Mouse (Mus musculus): ENCODE results near the gene Gm26620. TPM values are rescaled to one million over a fixed set of nuclear protein-coding genes. Genes with fewer than 3 reads are reported as not detected.

The Gm26620 gene
- 0.34 TPM in 1 of 2 replicates, not detected in the other for polyA plus RNA-seq (2015; fragmentation: Nextera tagmentation; extraction: Ambion mirVana)

DNA sequence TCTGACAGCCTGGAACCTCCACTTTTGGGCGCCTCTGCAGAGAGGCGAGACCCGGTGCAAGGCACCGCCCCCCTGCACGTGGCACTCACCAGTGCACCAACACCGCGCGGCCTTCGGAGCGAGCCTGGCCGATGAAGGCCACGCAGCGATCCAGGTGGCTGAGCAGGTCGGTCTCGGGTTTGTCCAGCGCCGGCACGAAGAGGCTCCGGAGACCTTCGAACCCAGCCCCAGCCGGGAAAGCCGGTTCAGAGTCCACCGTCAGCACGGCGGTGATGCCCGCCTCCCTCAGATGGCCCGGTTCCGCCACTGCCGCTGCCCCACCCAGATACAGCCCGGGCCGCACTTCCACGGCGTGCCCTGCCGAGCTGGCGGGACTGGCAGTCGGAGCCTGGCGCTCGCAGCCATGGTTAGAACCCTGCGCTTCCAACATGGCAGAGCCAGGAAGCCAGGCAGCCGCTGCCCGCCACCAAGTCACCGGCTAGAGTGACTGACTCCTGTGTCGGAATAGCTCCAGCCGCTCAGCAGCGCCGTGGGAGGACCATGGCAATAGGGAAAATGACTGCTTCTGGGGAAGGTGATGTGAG is at the start of gene Gm26620, which contains the start of gene Dusp12:
Gene Gm26620 (plus strand): TSS at position 88 of the 584 bp plus-strand sequence.
Gene Dusp12 (minus strand): TSS at position 563 of the 584 bp plus-strand sequence.
- Histone ChIP-seq H3K36me3 (ENCODE audit: poor library complexity, severe bottlenecking) (peaks cover 12% of the 10 kb centered on the region), H3K9me3 (replicated peaks) (no peaks in the 10 kb centered on the region), H3K27ac (peak within 1 kb of the TSS; percentile 75), H3K27me3 (no peaks in the 10 kb centered on the region), H3K4me1 (peaks cover 14% of the 10 kb centered on the region), H3K4me2 (peak within 1 kb of the TSS; percentile 86), H3K4me3 (peak within 1 kb of the TSS; percentile 92), H3K9ac (peak within 1 kb of the TSS; percentile 88)
- peak; percentile 97 for ATAC-seq
- WGBS: under 1% methylated on average over 46 of the region's 46 CpGs

- no peak for ATAC-seq
- no peak overlapping the region for H3K4me3 ChIP-seq
- H3K9ac ChIP-seq: no peak overlapping the region
- no peaks in the 10 kb centered on the region for H3K4me1 ChIP-seq
- H3K4me2 ChIP-seq: no peak overlapping the region
- H3K9me3 ChIP-seq (replicated peaks): no peaks in the 10 kb centered on the region
- no peak overlapping the region for H3K27ac ChIP-seq
- no peaks in the 10 kb centered on the region for H3K27me3 ChIP-seq
- H3K36me3 ChIP-seq (ENCODE audit: poor library complexity, severe bottlenecking): 0 out of 2 replicates have a peak, but pooled peaks cover 5% of the 10 kb centered on the region
These were observed 45.2 kb upstream of the Gm26620 start for GRCm38 (mm10) chr1:170839685-170840084.

DNA sequence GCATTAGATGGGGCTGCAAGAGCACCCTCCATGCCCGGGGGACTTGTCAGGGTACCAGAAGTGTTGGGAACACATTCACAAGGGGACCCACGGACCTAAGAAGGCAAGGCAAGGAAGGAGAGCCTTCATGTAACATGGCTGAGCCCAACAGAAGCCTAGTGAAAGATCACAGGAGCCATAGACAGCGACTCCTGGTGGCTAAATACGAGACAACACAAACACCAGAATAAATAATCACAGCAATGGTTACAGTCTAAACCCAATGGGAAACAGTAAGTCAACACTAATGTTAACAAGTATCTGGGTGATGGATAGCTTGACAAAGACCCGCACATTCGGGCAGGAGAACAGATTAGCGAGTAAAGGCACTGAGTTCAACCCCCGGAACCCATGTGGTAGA is 40.5 kb upstream of the Gm26620 start:
- no peak for ATAC-seq
- H3K9me3 ChIP-seq (replicated peaks): no peaks in the 10 kb centered on the region
- WGBS: 55% methylated on average over 8 of the region's 8 CpGs

GRCm38 (mm10) chr1:170845448-170846307 is 39.2 kb upstream of the Gm26620 start:
- Histone ChIP-seq H3K9me3 (replicated peaks) (no peaks in the 10 kb centered on the region), H3K27ac (no peak overlapping the region), H3K4me3 (no peak overlapping the region), H3K4me1 (no peaks in the 10 kb centered on the region), H3K27me3 (no peaks in the 10 kb centered on the region), H3K36me3 (ENCODE audit: poor library complexity, severe bottlenecking) (peaks cover 18% of the 10 kb centered on the region), H3K4me2 (no peak overlapping the region), H3K9ac (no peak overlapping the region)
- no peak for ATAC-seq
- WGBS: 50% methylated on average over 10 of the region's 10 CpGs

More for the DNA sequence above, 40.5 kb upstream of the Gm26620 start:
- Histone ChIP-seq H3K4me3 (no peak overlapping the region), H3K27me3 (no peaks in the 10 kb centered on the region), H3K36me3 (ENCODE audit: poor library complexity, severe bottlenecking) (peaks cover 11% of the 10 kb centered on the region; the same call in 1 of the 2 replicates), H3K9ac (no peak overlapping the region), H3K4me2 (no peak overlapping the region), H3K27ac (no peak overlapping the region), H3K4me1 (no peaks in the 10 kb centered on the region)

- Histone ChIP-seq H3K9ac (no peak overlapping the region), H3K27ac (no peak overlapping the region), H3K27me3 (no peaks in the 10 kb centered on the region), H3K4me3 (no peak overlapping the region), H3K4me2 (no peak overlapping the region), H3K9me3 (replicated peaks) (no peaks in the 10 kb centered on the region), H3K36me3 (ENCODE audit: poor library complexity, severe bottlenecking) (peaks cover 25% of the 10 kb centered on the region), H3K4me1 (no peaks in the 10 kb centered on the region)
- no peak for ATAC-seq
- 98% methylated on average over 2 of the region's 2 CpGs for WGBS
These were observed 34.9 kb upstream of the Gm26620 start for GRCm38 (mm10) chr1:170850007-170850406.

DNA sequence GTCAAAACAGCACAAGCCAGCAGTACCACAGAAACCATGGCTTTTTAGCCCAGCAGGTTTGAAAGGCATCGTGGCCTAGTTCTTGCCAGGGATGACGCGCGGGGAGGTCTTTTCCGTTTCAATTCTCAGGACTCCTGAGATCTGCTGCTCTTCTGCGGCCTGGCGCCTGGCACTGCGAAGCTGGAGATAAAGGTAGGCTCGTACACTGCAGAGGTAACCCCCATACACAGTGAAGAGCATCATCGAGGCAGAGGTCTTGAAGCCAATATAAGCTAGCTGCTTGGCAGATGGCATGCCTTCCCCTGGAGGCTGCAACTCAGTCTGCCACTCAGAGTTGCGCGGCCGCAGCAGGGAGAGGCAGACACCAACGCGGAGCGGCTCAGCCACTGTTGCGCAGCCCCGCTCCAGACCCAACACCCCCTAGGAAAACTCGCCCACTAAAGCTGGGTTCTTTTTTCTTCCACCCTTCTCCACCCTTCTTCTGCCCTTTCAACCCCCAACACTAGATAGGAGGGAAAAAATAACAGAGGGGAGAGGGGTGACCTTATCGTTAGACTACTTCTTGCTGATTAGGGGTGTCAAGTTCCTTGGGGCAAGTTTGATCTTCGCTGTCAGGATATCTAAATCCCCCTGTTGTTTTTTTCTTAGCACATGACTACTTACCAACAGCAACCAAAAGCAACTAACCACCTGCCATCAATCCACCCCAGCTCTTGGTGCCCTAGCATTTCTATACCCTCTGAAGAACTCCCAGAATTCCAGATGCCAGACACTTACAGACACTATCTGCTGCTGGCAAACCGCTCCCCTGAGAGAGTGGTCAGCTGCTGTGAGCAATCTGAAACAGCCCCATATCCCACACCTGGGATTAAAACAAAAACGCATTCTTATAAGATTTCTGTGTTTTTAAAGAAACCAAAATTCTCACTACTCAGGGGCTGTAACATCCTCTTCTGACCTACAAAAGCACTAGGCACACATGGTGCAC is 33.9 kb upstream of the Gm26620 start:
- H3K27me3 ChIP-seq: no peaks in the 10 kb centered on the region
- no peak overlapping the region for H3K27ac ChIP-seq
- ATAC-seq: no peak
- no peak overlapping the region for H3K4me3 ChIP-seq
- 94% methylated on average over 23 of the region's 23 CpGs for WGBS
- H3K36me3 ChIP-seq (ENCODE audit: poor library complexity, severe bottlenecking): peaks cover 25% of the 10 kb centered on the region
- H3K9ac ChIP-seq: no peak overlapping the region
- no peaks in the 10 kb centered on the region for H3K9me3 ChIP-seq (replicated peaks)
- no peak overlapping the region for H3K4me2 ChIP-seq
- no peaks in the 10 kb centered on the region for H3K4me1 ChIP-seq

- H3K36me3 ChIP-seq (ENCODE audit: poor library complexity, severe bottlenecking): peaks cover 19% of the 10 kb centered on the region
- H3K9ac ChIP-seq: no peak overlapping the region
- no peak overlapping the region for H3K4me2 ChIP-seq
- H3K9me3 ChIP-seq (replicated peaks): no peaks in the 10 kb centered on the region
- no peak for ATAC-seq
- no peaks in the 10 kb centered on the region for H3K27me3 ChIP-seq
- no peak overlapping the region for H3K27ac ChIP-seq
- 97% methylated on average over 3 of the region's 3 CpGs for WGBS
- H3K4me3 ChIP-seq: no peak overlapping the region
- H3K4me1 ChIP-seq: no peaks in the 10 kb centered on the region
These were observed 31.3 kb upstream of the Gm26620 start for GRCm38 (mm10) chr1:170853604-170854003.

GRCm38 (mm10) chr1:170855056-170855760 is 29.7 kb upstream of the Gm26620 start:
- H3K36me3 ChIP-seq (ENCODE audit: poor library complexity, severe bottlenecking): peaks cover 17% of the 10 kb centered on the region
- no peak for ATAC-seq
- no peak overlapping the region for H3K4me2 ChIP-seq
- H3K27me3 ChIP-seq: no peaks in the 10 kb centered on the region
- no peaks in the 10 kb centered on the region for H3K9me3 ChIP-seq (replicated peaks)
- H3K4me1 ChIP-seq: no peaks in the 10 kb centered on the region
- no peak overlapping the region for H3K27ac ChIP-seq
- H3K4me3 ChIP-seq: no peak overlapping the region
- no peak overlapping the region for H3K9ac ChIP-seq
- WGBS: 91% methylated on average over 13 of the region's 13 CpGs

DNA sequence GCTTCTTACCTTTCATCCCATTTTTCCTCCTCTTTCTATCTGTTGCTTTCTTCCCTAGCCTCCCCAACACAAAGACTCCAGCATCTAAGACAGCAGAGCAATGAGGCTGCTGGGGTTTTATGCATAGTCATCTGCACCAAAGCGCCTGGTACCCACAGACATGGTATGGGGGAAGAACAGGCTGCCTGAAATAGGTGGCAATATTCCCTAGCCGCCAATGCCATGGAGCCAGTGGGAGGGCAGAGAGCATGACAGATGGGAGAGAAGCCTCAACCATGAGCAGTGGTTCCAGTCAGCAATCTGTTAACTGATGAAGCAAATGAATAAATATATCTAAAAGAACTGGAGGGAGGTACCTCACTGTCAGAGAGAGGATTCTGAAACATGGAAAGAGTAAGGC is 27.5 kb upstream of the Gm26620 start:
- Histone ChIP-seq H3K27ac (no peak overlapping the region), H3K9me3 (replicated peaks) (no peaks in the 10 kb centered on the region), H3K4me1 (no peaks in the 10 kb centered on the region), H3K4me3 (no peak overlapping the region), H3K36me3 (ENCODE audit: poor library complexity, severe bottlenecking) (peaks cover 5% of the 10 kb centered on the region; the same call in 1 of the 2 replicates), H3K4me2 (no peak overlapping the region), H3K27me3 (no peaks in the 10 kb centered on the region), H3K9ac (no peak overlapping the region)
- ATAC-seq: no peak
- WGBS: 83% methylated on average over 2 of the region's 2 CpGs

DNA sequence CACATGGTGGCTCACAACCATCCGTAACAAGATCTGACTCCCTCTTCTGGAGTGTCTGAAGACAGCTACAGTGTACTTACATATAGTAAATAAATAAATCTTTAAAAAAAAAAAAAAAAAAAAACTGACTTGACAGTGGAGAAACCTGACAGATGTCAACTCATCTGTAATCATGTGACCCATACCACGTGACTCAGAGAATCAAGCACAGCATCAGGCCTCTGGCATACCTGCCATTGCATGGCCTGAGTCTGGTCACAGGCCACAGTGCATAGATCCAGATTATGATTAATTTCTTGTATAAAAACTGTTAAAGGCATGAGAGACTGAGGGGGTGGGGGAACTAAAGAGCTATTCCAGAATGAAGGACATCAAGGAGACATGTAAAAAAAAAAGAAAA is 26.0 kb upstream of the Gm26620 start:
- H3K4me3 ChIP-seq: no peak overlapping the region
- H3K9me3 ChIP-seq (replicated peaks): no peaks in the 10 kb centered on the region
- no peaks in the 10 kb centered on the region for H3K36me3 ChIP-seq (ENCODE audit: poor library complexity, severe bottlenecking)
- no peak for ATAC-seq
- H3K27me3 ChIP-seq: no peaks in the 10 kb centered on the region
- H3K4me1 ChIP-seq: no peaks in the 10 kb centered on the region
- no peak overlapping the region for H3K4me2 ChIP-seq
- H3K9ac ChIP-seq: no peak overlapping the region
- 90% methylated on average over 2 of the region's 2 CpGs for WGBS
- H3K27ac ChIP-seq: no peak overlapping the region

DNA sequence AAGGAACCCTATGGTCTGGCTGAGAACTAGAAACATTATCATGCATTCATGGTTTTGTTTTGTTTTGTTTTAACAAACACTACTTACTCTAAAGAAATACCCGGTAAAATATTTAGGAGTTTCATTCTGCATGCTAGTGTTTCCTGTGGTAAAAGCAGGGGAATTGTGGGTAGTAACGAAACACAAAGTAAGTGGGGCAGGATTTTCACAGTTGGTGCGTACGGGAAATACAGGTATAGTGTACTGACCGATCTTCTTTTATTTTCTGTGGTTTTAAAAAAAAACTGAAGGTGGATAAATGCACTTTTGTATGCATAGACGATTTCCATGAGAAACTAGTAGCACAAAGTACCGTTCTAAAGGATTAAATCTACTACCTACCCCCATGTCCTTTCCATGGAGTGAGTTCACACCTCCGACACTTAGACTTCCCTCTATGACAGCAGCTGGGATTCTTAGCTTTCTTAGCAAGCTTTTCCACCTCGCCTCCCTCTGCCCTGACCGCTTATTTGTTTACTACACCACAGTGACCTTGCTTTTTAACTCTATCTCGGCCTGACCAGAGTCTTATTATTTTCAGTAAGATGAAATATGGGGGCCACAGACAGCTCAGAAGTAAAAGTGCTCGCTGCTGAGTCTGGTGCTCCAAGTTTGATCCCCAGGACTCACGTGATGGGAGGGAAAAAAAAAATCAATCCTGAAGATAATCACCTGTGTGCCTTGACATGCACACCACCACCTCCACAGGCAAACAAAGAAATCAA is 23.0 kb upstream of the Gm26620 start:
- ATAC-seq: no peak
- WGBS: 87% methylated on average over 13 of the region's 13 CpGs
- H3K9me3 ChIP-seq (replicated peaks): no peaks in the 10 kb centered on the region
- H3K27me3 ChIP-seq: no peaks in the 10 kb centered on the region
- H3K27ac ChIP-seq: no peak overlapping the region
- no peaks in the 10 kb centered on the region for H3K36me3 ChIP-seq (ENCODE audit: poor library complexity, severe bottlenecking)
- H3K4me3 ChIP-seq: no peak overlapping the region
- H3K4me2 ChIP-seq: no peak overlapping the region
- H3K4me1 ChIP-seq: peaks cover 7% of the 10 kb centered on the region
- no peak overlapping the region for H3K9ac ChIP-seq

Measured in forebrain, embryonic 13.5 days (tissue).